Mouse (Mus musculus): ENCODE data around the gene Pcsk5. TPM values are rescaled to one million over a fixed set of nuclear protein-coding genes. Genes with fewer than 3 reads are reported as not detected.
"Not testable (repeated sequence)": the region's sequence is repeated elsewhere in the genome, so short reads cannot be mapped to it uniquely, and the experiment has no call there.

Gene Pcsk5
- total RNA-seq, 2 experiments from 2014 or later, result 182 to 188 TPM

DNA sequence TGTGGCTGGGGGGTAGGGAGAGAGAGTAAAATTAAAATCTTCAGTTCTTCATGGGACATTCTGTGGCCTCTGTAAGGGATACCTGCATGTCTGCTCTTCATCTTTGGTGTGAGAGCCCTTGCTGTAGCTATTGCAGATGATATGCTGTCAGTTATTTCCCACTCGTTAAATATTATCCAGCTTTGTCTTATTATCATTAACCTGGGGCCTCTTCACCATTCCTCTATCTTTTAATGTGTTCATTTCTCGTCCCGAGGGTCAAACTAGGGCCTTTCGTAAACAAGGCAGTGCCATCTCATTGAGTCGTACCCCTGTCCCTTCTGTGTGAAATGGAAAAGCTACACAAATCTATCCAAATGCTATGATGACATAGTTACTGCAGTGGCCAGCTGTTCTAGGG lies 361.4 kb downstream of the Pcsk5 start:
- no peak for DNase-seq

DNA sequence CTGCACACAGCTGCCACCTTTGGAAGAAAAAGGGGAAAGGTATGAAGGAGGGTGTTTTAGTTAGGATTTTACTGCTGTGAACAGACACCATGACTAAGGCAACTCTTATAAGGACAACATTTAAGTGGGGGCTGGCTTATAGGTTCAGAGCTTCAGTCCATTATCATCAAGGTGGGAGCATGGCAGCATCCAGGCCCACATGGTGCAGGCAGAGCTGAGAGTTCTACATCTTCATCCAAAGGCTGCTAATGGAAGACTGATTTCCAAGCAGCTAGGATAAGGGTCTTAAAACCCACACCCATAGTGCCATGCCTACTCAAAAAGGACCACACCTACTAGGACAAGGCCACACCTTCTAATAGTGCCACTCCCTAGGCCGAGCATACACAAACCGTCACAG lies 364.3 kb downstream of the Pcsk5 start:
- DNase-seq, result not testable (repeated sequence)

DNA sequence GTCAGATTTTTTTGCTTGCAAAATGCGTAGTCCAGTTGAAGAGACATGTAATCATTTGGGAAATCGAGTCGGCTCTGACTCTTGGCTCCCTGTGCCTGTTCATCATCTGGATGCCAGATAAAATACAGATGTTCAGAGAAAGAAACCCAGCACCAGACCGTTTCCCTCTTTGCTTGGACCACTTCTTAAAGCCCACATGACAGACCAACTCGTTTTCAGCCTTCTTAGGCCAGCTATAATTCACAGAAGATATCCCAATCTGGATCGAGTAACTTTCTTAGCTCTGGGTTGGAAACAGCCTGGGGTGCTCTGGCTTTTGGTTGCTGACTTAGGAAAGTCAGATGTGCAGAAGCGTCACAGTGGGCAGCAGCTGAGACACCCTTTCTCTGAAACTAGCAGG lies 365.6 kb downstream of the Pcsk5 start:
- no peak for DNase-seq

DNA sequence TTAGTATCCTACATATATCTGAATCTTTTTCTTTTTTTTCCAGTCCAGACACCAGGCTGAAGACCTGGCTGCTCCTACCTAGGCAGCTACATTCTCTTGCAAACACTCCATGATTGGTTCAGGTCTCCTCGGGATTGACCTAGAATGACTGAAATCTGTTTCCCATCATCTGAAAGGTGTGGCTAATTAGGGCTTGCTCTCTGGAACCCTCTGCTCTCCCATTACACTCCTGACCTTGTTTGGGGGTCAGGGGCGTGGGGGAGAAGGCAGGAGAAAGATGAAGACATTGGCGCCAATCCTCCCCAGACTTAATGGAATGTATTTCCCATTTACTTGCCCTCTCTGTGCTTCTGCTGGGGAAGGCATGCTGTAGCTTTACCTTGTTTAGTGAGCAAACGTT lies 366.2 kb downstream of the Pcsk5 start:
- no peak for DNase-seq

DNA sequence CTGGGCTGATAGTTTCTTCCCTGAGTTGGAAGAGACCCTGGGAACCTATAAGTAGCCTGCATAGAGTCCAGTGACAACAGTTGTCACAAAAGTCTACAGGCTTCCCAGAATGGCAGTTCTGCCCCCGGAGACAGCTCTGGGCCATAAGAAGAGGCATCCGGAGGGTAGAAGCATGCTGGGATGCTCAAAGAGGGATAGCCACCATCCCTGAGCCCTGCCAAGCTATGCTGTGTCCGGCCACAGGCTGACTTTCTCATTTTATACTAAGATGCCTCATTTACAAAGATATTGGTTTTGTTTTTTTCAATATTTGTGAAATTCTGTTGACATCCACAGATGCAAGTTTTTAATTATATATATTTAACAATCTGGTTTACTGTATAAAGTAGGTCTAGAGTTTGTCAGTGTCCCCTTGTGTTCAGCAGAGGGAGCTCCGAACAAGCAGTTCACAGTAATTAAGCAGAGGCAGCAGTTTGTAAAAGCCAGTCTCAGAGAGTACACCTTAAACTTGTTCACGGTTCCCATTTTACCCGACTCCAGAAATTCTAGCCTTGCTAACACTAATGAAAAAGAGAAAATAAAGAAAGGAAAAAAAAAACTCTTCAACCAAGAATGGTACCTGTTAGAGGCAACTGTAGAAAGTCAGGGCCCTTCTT lies 369.7 kb downstream of the Pcsk5 start:
- peak in 1 of 2 experiments; percentile 32 for DNase-seq

DNA sequence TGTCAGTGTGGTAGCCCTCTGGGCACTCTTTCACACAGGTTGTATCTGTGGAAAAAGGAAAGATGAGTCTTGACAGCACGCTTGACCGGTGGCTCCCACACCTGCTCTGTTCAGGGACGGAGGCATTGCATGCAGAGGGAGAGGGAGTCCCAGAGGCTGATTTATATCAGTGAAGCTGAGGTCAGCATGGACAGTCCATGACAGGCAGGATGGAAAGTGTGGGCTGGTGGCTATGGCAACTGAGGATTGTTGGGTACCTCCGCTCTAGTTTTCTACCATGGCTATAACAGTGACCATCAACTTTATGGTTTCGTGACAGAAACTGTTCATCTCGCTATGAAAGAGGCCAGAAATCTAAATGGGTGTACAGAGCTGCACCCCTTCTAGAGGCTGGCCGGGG lies 385.4 kb downstream of the Pcsk5 start:
- DNase-seq, result no peak

DNA sequence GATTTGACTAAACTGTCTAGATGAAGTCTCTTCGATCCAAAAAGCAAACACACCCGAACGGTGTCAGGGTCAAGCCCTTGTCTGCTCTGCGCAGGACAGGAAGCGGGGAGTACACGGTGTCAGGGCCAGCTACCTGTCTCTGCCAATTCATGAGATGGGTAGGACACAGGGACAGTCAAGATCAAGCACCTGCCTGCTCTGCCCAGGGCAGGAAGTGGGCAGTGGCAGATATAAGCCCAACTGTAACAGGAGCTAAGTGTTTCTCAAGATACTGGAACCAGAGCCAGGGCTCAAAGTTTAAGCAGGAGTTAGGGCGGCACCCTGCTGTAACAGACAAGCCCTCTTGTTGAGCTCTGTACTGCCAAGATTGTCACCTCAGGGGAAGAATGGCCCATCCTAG lies 393.9 kb downstream of the Pcsk5 start:
- no peak for DNase-seq

DNA sequence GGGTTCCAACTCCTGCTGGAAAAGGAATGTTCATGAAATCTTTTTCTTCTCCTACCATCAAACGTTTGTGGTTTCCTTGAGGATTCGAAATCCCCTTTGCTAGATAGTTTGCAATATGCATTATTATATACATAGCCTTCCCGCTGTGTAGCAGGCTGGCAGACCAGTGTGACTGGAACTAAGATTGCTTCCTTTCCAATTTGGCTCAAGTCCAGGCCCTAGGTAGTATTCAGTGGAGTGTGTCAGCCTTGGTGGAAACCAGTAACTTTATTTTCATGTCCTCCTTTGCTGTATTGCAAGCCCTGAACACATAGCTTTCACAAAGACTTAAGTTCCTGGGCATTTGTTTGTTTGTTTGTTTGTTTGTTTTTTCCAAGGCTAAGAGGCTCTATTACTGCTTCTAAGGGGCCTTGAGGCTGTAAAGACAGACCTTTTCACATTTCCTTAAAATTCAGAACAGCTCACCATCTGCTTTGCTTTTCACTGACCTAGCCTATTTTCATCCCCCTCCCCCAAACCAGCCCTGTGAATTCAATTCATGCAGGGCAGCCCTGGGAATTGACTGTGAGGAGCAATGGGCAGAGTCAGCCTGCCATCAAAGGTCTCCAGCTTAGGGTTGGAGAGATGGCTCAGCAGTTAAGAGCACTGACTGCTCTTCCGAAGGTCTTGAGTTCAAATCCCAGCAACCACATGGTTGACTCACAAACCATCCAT lies 397.8 kb downstream of the Pcsk5 start:
- DNase-seq, result no peak

DNA sequence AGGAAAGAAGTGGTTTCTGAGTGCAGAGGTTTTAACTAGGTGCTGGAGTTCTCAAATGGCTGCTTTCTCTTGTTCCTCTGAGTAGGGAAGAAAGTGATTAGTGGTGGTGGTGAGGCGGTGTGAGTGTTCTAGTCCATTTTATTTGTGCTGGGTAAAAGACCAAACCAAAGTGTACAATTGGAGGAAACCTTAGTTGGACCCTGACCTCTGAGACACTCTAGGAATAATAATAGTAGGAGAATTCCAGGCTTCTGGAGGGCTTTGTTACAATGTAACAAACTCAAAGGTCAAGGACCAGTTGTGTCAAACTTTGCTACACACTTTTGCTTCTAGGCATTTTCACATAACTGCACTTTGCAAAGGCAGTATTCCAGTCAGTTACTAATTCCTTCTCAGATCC lies 400.8 kb downstream of the Pcsk5 start:
- no peak for DNase-seq

DNA sequence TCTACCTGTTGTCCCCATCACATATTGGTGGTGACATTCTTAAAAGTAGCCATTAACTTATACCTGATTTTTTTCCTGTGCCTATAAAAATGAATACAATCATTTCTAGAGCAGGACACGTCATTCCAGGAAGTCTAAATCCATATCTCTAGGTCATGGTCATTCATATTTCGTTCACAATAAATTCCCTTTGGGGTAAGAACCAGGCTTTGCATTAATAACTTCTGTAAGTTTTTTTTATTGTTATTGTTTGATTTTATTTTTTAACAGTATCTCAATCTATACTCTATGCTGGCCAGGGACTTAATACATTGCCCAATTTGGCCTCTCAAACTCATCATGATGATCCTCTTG lies 408.9 kb downstream of the Pcsk5 start:
- no peak for DNase-seq

DNA sequence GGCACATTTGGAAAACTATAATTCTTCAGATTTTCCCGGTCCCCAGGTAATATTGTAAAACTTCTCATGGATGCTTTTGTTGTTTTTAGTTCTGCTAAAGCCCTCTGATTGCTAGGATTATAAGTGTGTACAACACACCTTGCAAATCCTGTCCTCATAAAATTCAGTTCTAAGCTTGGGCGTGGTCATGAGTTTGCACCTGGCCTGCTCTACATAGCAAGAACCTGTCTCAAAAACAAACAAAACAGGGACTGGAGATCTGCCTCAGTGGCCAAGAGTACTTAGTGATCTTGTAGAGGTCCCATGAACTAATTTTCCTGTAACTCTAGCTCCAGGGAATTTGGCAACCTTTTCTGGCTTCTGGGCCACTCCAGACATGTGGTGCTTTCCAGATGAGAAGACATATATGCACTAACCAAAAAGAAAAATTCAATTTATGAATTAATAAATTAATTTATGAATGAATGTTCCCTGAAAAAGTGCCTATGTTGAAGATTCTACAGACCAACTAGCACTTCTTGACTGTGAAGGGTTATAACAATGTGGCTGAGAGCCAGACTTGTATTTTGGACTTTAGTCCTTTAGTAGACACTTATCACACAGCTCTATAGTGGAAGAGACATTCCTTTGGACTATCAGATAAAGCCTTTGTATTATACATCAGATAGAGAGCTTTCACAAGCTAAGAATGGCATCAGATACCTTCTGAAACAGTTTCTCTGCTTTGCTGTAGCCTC lies 409.4 kb downstream of the Pcsk5 start:
- no peak for DNase-seq

DNA sequence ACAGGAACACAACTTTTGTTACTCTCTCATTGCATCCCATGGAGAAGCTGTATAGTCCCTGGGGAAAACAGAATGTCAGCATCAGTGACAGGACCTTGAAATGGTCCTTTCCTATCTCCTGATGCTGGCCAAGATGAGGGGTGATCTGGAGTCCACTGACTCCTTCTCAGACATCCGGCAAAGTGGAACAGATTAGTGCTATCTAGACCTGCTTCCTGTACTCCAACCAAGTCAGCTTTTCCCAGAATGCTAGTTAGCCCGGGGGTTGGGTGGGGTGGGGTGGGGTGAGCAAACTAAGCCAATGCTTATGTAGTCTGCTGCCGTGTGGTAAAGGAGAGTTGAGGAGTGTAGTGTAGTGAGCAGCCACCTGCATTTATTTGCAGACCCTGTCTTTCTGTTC lies 414.1 kb downstream of the Pcsk5 start:
- DNase-seq, result no peak

DNA sequence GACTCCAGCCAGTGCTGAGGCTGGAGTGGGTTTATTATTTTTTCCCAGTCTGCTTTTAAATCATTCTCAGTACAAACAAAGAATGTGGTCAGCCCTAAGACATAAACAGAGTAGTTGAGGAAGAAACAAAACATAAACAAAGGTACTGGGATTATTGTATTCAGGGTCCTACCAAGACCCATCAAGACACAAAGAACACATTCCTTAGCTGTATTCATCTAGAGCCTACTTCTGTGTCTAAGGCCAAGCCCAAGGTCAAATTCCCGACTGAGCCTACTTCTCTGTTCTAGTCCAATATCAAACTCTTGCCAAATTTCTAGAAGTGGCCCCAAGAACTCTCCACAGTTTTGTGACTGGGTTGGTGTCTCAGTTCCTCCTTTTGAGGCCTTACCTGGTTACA lies 419.6 kb downstream of the Pcsk5 start:
- DNase-seq, result no peak

DNA sequence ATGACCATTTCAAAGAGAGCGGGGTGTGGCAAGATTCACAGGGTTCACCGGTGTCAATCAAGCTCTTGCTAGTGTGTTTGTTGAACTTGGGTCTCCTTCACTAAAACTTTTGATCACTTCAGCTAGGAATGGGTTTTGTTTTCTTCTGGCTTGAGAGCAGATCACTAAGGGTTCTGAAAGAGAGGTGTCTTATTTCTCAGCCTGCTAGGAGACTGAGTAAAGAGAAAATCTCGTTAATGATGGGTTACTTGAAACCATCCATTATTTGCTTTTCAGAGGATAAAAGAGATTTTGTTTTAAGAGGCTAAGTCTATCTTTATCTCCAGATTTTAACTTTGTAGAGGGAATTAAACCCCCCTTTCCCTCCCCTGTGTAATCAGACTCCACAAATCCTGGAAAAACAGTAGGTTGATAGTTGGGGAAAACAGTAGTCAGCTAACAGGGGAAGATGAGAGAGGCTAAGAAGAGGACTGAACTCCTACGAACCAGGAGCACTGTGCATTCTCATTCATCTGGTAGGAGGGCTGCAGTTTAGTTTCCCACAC lies 424.4 kb downstream of the Pcsk5 start:
- DNase-seq, result no peak

DNA sequence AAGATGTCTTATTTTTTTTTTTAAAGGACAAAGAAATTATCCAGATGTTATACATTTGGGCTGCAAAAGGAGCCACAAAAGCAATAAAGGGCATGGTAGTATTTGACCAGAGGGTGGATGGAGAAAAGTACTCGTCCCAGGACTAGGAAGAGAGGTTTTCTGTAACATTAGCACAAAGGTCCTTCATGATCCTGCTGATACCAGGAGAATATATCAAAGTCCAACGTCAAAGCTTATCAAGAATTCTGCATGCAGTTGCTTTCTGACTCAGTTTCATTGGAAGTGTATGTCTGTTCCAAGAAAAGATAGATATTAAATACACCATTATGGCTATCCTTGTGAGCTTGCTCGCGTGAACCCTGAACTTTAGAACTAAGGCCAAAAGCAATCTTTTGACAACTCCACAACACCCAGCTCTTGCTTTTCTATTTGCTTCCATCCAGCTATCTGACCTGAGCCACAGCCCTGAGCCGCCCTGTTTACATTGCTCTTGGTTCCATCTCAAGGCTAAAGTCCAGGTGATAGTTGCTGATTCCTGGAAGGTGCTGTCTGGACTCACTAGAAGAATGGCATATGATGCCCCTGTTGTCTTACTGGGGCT lies 426.9 kb downstream of the Pcsk5 start:
- no peak for DNase-seq

DNA sequence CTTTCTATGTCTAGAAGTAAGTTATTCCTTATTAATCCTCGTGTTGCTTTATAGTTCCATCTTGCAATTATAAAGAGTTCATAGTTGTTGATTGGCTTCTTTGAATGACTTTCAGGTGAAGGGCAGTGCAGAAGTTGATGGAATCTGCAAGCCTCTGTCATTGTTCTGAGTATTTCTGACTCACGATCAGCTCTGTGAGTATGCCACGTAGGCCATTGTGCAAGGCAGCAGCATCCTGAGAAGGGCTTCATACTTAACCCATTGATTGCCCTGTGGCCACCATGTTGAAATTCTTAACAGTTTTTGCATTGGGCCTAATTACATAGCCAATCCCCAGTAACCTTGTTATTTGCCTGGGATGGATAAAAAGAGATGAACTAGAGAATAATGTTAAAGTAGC lies 428.1 kb downstream of the Pcsk5 start:
- DNase-seq, result peak in 1 of 2 experiments; percentile 40

DNA sequence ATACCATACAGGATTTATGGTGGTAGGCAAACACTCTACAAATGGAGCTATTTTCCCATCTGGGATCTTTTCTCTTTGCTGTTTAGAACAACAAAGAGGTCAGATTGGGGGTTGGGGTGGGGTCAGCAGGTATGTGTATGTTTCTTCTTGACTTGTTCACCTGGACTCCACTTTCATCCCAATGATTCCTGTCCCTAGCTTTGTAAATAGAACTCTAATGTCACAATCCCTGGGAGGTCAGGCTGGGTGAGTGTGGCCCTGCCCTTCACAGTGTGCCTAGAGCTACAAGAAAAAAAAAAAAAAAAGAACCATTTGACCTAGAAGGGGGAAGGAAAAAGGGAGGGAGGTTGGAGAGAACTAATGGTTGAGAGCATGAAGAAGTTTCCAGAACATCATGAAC lies 428.8 kb downstream of the Pcsk5 start:
- DNase-seq, result peak in 1 of 2 experiments; percentile 40

DNA sequence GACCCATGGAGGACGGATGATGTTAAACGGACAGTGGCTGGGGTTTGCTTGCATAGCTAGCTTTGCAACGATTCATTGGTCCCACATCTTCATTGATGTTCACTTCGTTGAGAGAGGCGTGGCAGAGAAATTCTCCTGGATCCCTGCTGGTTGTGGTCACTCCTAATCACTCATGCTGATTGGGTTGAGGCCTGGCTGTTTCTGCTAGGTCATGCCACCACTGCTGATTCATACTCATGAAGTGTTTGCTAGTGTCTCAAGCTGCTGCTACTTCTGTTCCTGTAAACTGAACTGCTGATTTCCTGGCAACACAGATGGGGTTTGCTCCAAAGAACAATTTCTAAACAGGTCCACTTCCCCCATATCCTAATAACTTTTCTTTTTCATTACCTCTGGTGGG lies 430.6 kb downstream of the Pcsk5 start:
- no peak for DNase-seq

DNA sequence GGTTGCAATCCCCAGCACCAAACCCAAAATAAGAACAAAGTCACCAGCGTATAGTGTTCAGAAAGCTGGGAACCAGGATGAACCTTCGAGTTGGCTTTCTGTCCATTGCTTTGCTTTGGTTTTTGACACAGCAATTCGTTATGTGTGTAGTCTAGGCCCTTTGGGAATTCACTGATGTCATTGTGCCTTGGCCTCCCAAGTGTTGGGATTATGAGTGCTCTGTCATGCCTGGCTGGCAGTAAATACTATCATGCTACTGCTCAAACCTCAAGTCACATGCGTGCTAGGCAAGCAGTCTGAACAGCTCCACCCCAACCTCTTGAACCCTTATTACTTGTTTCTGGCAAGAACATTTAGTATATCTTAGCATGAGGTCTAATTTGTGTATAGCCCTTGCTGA lies 434.3 kb downstream of the Pcsk5 start:
- no peak for DNase-seq

DNA sequence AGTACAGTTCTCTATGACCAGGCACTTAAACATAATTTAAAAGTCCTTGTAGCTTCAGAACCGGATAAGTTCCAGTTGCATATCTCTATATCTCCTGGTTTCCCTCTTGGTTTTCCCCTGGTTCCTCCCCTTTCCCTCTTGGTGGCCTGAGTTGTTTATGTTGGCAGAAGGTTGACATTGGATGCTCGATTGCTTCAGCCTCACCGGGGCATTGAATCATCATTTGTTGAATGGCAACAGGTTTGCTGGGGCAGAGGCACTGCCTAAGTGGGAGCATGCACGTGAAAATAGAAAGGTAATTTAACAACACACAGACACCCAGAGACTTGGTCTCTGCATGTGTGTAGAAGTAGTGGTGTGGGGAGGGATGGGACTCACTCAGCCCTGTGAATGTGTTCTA lies 436.9 kb downstream of the Pcsk5 start:
- peak in 1 of 2 experiments; percentile 28 for DNase-seq

DNA sequence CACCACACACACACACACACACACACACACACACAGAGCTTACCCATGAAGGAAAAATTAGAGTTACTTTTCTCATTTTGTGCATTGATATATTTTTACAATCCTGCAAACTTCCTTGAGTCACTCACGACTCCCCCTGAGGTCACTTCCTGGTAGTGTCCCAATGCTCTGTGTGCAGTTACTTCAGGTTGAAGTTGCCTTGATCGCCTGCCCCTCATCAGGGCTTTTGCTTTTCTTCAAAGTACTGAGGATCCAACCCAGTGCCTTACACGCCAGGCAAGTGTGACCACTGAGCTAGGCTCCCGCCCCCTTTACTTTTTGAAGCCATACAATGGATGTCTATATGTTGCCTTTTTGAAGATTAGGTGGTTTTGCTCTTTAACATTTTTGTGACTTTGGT lies 437.5 kb downstream of the Pcsk5 start:
- no peak for DNase-seq

DNA sequence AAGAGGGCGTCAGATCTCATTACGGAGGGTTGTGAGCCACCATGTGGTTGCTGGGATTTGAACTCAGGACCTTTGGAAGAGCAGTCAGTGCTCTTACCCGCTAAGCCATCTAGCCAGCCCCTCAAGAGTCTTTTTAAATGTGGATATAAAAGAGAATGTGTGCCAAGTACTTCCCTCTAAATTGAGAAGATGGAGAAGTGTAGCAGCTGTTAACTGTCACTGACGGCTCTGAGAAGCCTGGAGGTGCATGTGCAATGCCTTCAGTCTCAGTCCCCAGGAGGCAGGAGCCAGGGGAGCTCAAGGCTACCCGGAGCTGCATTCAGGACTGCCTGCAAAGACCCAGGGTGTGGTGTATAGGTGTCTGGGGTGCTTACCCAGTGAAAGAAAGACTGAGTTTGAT lies 439.5 kb downstream of the Pcsk5 start:
- no peak for DNase-seq

DNA sequence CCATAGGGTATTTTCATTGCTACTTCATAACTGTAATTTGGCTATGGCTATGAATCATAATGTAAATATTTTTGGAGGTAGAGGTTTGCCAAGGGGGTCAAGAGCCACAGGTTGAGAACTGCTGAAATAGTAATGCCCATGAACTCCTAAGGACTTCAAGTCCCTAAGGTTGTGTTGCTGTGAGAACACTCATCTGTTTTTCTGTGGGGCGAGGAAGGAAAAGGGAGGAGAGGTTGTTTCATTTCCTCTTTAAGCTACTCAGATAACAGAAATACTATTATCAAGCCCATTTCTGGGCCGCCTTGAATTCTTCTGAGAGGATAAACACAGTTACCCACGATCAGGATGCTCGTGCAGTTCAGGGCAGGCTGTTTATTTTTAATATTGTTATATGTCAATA lies 440.6 kb downstream of the Pcsk5 start:
- no peak for DNase-seq

All from adrenal gland, postnatal 36 days (tissue).